Mouse (Mus musculus) forebrain, embryonic 16.5 days (tissue): Measurements from ENCODE around the gene Slc38a6. TPM values are rescaled to one million over a fixed set of nuclear protein-coding genes. Genes with fewer than 3 reads are reported as not detected.

Source experiments
- ATAC-seq: fragments of 200-750 bp; cut with Nextera tagmentation; 2 replicates; pipeline ENCODE4 v1.8.0; 2017; ENCODE audit warnings: mild to moderate bottlenecking, moderate library complexity
- H3K27ac ChIP-seq: fragments of 300-500 bp; sonication (generic); 2 replicates; pipeline ENCODE4 v1.5.1; 2014; ENCODE audit warnings: low read length, control low read depth
- H3K27me3 ChIP-seq: fragments of 300-500 bp; sonication (generic); replicated peaks from 2 replicates; pipeline ENCODE4 v1.6.1; 2014; ENCODE audit warnings: low read length; ENCODE audit not compliant: control insufficient read depth, insufficient read depth
- H3K36me3 ChIP-seq: fragments of 300-500 bp; sonication (generic); 2 replicates; pipeline ENCODE4 v1.6.1; 2014; ENCODE audit not compliant: control insufficient read depth, insufficient read depth
- H3K4me1 ChIP-seq: fragments of 300-500 bp; sonication (generic); replicated peaks from 2 replicates; pipeline ENCODE4 v1.6.1; 2014; ENCODE audit warnings: low read length; ENCODE audit not compliant: control insufficient read depth, insufficient read depth
- H3K4me2 ChIP-seq: fragments of 300-500 bp; sonication (generic); 2 replicates; pipeline ENCODE4 v1.6.1; 2014; ENCODE audit warnings: mild to moderate bottlenecking, low read length, control low read depth
- H3K4me3 ChIP-seq: fragments of 300-500 bp; sonication (generic); replicated peaks from 2 replicates; pipeline ENCODE4 v1.5.1; 2014; ENCODE audit warnings: mild to moderate bottlenecking, low read length, control low read depth
- H3K9ac ChIP-seq: fragments of 300-500 bp; sonication (generic); replicated peaks from 2 replicates; pipeline ENCODE4 v1.6.1; 2014; ENCODE audit warnings: low read depth, low read length, control low read depth
- H3K9me3 ChIP-seq: fragments of 300-500 bp; sonication (generic); 2 replicates; pipeline ENCODE4 v1.6.1; 2016; ENCODE audit warnings: low read length; ENCODE audit not compliant: control insufficient read depth
- WGBS: fragments of 180-500 bp; shearing (Covaris S2); extraction: QIAGEN DNeasy Blood & Tissue Kit; methylation state at CpG from one replicate; pipeline ENCODE4 v1.1.7; 2014; 5-methylcytosine and 5-hydroxymethylcytosine counted together
- polyA plus RNA-seq: library from polyadenylated mRNA; unstranded; fragments of >200 nt; fragmentation: Nextera tagmentation; extraction: Ambion mirVana; gene quantifications from 2 replicates; pipeline ENCODE4 v1.2.1, GENCODE M21; 2015

Slc38a6 gene
- polyA plus RNA-seq, 1 experiment from 2014 or later = 9.6 TPM

GRCm38 (mm10) chr12:73358640-73359039 is 72.1 kb downstream of the Slc38a6 start:
- Histone ChIP-seq H3K27me3 (no peaks in the 10 kb centered on the region), H3K27ac (no peak overlapping the region), H3K4me2 (no peak overlapping the region), H3K9me3 (no peaks in the 10 kb centered on the region), H3K4me1 (peaks cover 1% of the 10 kb centered on the region; the same call in 1 of the 2 replicates), H3K4me3 (no peak overlapping the region), H3K9ac (no peak overlapping the region), H3K36me3 (no peaks in the 10 kb centered on the region)
- WGBS = 76% methylated on average over 2 of the region's 2 CpGs
- ATAC-seq = no peak

GRCm38 (mm10) chr12:73359520-73359919 is 72.9 kb downstream of the Slc38a6 start:
- Histone ChIP-seq H3K27ac (no peak overlapping the region), H3K4me1 (no peaks in the 10 kb centered on the region), H3K9me3 (no peaks in the 10 kb centered on the region), H3K27me3 (no peaks in the 10 kb centered on the region), H3K4me2 (no peak overlapping the region), H3K4me3 (no peak overlapping the region), H3K9ac (no peak overlapping the region), H3K36me3 (no peaks in the 10 kb centered on the region)
- 79% methylated on average over 4 of the region's 4 CpGs for WGBS
- no peak for ATAC-seq

DNA sequence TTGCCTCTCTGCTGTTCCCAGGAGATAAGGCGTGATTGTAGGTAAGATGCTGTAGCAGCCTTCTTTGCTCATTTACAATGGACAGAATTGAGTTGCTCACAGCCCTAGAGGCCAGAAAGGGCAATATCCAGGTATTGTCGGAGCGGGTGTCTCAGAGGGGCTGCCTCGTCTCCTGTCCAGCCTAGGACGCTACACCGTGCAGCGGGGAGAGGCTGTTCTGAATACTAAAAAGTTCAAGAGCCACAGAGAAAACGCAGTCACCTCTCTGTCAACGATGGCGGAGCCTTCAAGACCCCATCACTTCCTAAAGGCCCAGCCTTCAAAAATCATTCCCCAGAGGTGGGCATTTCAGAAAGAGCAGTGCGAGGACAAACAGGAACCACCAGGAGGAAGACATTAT is 74.6 kb downstream of the Slc38a6 start:
- 82% methylated on average over 11 of the region's 11 CpGs for WGBS
- no peaks in the 10 kb centered on the region for H3K36me3 ChIP-seq

DNA sequence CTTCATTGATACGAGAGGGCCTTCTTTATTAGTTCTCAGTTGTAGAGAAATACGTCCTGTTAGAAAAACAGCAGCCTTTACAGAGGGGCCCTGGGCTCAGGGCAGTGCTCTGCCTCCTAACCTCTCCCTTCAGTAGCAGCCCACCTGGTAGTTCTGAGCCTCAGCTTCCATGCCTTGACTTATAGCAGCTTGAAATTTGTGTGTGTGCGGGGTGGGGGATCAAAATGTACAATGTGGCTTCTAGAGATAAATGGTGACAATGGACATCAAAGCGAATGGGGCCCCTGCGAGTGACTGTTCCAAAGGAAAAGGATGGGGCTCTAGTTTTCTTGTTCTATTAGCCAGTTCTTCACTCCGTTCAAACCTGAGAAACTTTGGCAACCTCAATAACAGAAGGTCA is 76.8 kb downstream of the Slc38a6 start:
- H3K4me1 ChIP-seq = 0 out of 2 replicates have a peak, but pooled peaks cover 4% of the 10 kb centered on the region
- no peaks in the 10 kb centered on the region for H3K36me3 ChIP-seq
- WGBS = 94% methylated on average over 6 of the region's 6 CpGs
- H3K9ac ChIP-seq = no peak overlapping the region
- no peak overlapping the region for H3K27ac ChIP-seq
- no peaks in the 10 kb centered on the region for H3K9me3 ChIP-seq
- H3K4me3 ChIP-seq = no peak overlapping the region
- H3K27me3 ChIP-seq = no peaks in the 10 kb centered on the region
- H3K4me2 ChIP-seq = no peak overlapping the region
- ATAC-seq = no peak

More for the DNA sequence above, 74.6 kb downstream of the Slc38a6 start:
- Histone ChIP-seq H3K4me3 (no peak overlapping the region), H3K9me3 (no peaks in the 10 kb centered on the region), H3K4me2 (no peak overlapping the region), H3K9ac (no peak overlapping the region), H3K27ac (no peak overlapping the region), H3K27me3 (no peaks in the 10 kb centered on the region), H3K4me1 (no peaks in the 10 kb centered on the region)
- no peak for ATAC-seq

GRCm38 (mm10) chr12:73363956-73364355 is 77.4 kb downstream of the Slc38a6 start:
- Histone ChIP-seq H3K27ac (no peak overlapping the region), H3K4me2 (no peak overlapping the region), H3K36me3 (no peaks in the 10 kb centered on the region), H3K9ac (no peak overlapping the region), H3K9me3 (no peaks in the 10 kb centered on the region), H3K27me3 (no peaks in the 10 kb centered on the region), H3K4me1 (0 out of 2 replicates have a peak, but pooled peaks cover 4% of the 10 kb centered on the region), H3K4me3 (no peak overlapping the region)
- 96% methylated on average over 3 of the region's 3 CpGs for WGBS
- ATAC-seq = no peak

DNA sequence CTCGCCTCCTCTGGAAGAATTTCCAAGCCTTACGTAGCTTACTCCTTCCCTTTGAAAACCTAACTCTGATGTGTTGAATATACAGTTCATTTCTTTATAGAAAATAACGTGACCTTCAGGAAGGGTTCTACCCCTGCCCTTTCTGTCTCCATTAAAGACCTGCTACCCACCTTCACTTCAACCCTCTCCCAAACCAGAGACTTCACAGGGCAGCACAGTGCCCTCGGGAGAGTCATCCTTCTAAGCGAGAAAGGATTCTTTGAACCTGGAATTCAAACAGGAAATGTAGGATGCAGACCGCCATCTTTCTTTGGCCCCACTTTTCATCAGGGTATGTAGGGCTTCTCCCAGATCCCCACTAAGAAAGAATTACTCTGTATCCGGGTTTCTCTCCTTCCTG is 80.0 kb downstream of the Slc38a6 start:
- H3K9me3 ChIP-seq = no peaks in the 10 kb centered on the region
- H3K9ac ChIP-seq = no peak overlapping the region
- no peak overlapping the region for H3K4me2 ChIP-seq
- no peaks in the 10 kb centered on the region for H3K36me3 ChIP-seq
- no peaks in the 10 kb centered on the region for H3K27me3 ChIP-seq
- H3K4me1 ChIP-seq = peaks cover 11% of the 10 kb centered on the region; the same call in 1 of the 2 replicates
- 85% methylated on average over 7 of the region's 7 CpGs for WGBS
- H3K27ac ChIP-seq = no peak overlapping the region
- H3K4me3 ChIP-seq = no peak overlapping the region
- no peak for ATAC-seq

- ATAC-seq = peak; percentile 70
- Histone ChIP-seq H3K36me3 (no peaks in the 10 kb centered on the region), H3K4me1 (peaks cover 11% of the 10 kb centered on the region; the same call in 1 of the 2 replicates), H3K27me3 (no peaks in the 10 kb centered on the region), H3K27ac (no peak overlapping the region), H3K9me3 (no peaks in the 10 kb centered on the region), H3K4me3 (no peak overlapping the region), H3K4me2 (no peak overlapping the region), H3K9ac (no peak overlapping the region)
- 24% methylated on average over 20 of the region's 20 CpGs for WGBS
These were observed 81.0 kb downstream of the Slc38a6 start for GRCm38 (mm10) chr12:73367460-73368079.

GRCm38 (mm10) chr12:73368868-73369608 is 82.5 kb downstream of the Slc38a6 start:
- Histone ChIP-seq H3K9ac (no peak overlapping the region), H3K36me3 (no peaks in the 10 kb centered on the region), H3K4me3 (no peak overlapping the region), H3K4me2 (no peak overlapping the region), H3K27ac (no peak overlapping the region), H3K27me3 (no peaks in the 10 kb centered on the region), H3K4me1 (peaks cover 11% of the 10 kb centered on the region; the same call in 1 of the 2 replicates), H3K9me3 (no peaks in the 10 kb centered on the region)
- 85% methylated on average over 7 of the region's 7 CpGs for WGBS
- ATAC-seq = no peak

DNA sequence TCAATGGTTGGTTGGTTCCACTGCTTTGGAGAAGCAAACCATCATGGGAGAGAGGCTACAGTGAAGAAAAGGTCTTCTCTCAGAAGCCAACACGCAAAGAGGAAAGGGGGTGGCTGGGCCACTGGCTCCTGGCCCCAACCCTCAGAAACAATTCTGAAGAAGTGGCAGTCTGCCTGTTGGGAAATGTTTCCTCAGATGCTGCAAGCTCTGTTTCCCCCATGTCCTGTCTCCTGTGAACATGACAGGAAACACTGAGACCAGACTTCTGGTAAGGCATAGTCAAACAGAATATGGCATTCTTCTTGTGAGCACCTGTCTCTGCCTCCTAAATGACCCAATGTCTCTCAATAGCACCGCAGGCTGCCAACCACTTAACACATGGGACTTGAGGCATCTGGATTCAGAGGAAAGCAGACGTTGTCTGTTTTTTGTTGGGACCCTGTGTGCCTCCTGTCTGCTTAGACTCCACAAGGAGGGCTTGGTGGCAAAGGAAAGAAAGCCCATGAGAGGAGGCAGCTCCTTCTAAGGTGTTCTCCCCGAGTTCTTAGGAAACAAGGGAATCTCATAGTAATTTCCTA is 83.9 kb downstream of the Slc38a6 start:
- no peak for ATAC-seq
- 76% methylated on average over 4 of the region's 4 CpGs for WGBS
- peaks cover 11% of the 10 kb centered on the region; the same call in 1 of the 2 replicates for H3K4me1 ChIP-seq
- no peak overlapping the region for H3K4me2 ChIP-seq
- no peaks in the 10 kb centered on the region for H3K36me3 ChIP-seq
- no peak overlapping the region for H3K27ac ChIP-seq
- H3K4me3 ChIP-seq = no peak overlapping the region
- no peak overlapping the region for H3K9ac ChIP-seq
- H3K27me3 ChIP-seq = no peaks in the 10 kb centered on the region
- H3K9me3 ChIP-seq = no peaks in the 10 kb centered on the region
